Mouse (Mus musculus) left cerebral cortex, postnatal 36 days (tissue): ENCODE results near the gene Cyth3. TPM values are rescaled to one million over a fixed set of nuclear protein-coding genes. Genes with fewer than 3 reads are reported as not detected.

Experiments
- DNase-seq, 2 experiments: peaks; one replicate each; pipeline ENCODE4 v3.0.0; 2021 to 2022; ENCODE audit warnings: low spot score in 2 of 2, mixed read lengths in 1 of 2
- intact Hi-C: fragments of 180-260 bp; cut with DNase I; formaldehyde crosslinking; loops from one replicate; pipeline ENCODE4 v1.15.1; 2025
- total RNA-seq, 2 experiments: library from RNA; stranded (reverse); gene quantifications; 2 replicates each; pipeline ENCODE4 v1.2.3; 2021

Gene Cyth3
- total RNA-seq, 2 experiments from 2014 or later, result 37.4 to 39.6 TPM

DNA sequence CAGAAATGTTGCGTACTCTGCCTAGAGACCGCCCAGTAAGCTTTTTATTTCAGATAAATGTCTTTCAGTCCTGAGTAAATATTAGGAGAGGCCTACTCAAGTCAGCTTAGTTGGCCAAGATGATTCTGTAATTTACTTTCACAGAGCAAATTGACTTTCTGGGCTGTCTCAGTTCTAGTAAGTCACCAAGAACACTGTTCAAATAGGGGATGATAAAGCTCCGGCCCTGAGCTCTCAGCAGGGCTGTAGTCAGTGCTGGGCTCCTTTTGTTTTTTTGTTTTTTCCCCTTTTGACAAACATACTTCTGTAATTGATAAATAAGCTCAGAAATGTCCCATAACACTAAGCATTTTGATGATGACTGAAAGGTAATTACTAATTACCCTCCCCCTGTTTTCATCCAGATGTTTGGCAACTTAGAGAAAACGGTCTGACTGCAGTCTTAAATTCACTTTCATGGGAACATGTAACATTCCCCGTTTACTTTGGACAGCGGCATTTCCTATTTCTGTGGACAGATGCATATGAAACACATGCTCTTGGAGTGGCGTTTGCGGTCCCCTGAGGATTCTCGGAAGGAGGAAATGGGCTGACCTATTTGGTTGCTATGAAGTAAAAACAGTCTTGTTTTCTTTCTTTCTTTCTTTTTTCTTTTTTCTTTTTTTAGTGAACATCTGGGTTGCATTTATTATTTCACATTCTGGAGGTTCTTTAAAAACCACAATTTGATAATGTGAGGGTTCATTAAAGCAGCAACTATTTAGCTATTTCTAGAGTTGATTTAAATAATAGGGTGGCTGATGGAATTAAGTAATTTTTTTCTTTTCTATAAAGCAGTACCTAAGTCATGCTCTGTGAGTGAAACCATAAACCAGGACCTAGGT is 10.7 kb downstream of the Cyth3 start:
- no peak for DNase-seq
- intact Hi-C loops, result no loop called here

DNA sequence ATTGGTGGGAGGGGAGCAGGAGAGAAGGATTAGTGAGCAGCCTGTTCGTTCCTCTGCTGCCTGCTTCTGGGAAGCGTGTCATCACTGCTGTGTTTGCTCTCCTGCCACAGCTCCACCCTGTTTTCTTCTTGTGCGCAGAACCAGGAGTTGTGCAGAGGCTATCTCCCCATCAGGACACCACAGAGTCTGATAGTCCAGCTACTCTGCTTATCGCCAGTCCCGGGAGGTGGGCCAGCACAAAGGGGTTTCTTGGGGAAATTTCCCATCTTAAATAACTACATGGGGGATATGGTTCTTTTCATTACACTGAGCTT is 11.3 kb downstream of the Cyth3 start:
- intact Hi-C loops, result no loop called here
- no peak for DNase-seq

DNA sequence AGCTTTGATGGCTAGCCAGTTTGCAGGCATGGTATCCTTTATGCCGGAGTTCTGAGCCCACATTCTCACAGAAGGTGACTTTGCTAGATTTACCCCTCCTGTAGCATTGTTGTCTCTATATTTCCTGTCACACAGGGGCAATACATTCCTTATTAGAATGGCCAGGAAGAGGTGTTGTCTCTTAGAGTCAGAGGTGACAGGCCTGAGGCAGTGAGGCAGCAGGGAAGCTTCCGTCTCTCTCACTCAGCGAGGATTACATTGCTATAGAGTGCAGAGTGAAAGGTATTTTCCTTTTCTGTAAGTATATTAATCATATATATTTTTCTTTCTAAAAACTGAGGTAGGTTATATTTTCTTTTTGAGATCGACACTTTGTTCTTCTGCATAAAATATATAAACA is 11.6 kb downstream of the Cyth3 start:
- intact Hi-C loops, result no loop called here
- DNase-seq, result no peak

DNA sequence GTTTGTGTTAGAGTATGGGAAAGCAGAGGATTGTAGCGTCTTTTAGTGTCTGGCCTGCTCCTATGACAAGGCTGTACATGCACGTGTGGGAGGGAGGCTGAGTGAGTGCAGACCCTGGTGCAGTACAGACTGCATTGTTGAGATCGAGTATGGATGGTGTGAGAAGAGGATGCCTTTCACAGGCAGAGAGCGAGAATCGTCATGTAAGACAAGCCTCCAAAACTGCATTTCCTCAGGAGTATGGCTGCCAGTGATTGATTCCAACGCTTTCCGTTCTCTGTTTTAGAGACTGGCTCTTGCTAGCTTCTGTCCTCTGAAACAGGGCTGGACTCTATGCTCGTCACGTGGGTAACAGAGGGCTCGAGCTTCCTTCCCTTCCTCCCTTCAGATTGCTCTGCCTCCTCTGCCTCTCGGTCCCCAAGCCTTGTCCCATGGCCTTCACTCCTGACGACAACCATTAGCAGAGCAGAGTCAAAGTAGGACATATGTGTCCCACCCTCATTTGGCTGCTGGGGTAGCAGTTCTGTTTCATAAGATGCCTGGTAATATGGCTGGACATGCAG is 12.4 kb downstream of the Cyth3 start:
- intact Hi-C loops, result no loop called here
- DNase-seq, result peak; percentile 22 to 23

DNA sequence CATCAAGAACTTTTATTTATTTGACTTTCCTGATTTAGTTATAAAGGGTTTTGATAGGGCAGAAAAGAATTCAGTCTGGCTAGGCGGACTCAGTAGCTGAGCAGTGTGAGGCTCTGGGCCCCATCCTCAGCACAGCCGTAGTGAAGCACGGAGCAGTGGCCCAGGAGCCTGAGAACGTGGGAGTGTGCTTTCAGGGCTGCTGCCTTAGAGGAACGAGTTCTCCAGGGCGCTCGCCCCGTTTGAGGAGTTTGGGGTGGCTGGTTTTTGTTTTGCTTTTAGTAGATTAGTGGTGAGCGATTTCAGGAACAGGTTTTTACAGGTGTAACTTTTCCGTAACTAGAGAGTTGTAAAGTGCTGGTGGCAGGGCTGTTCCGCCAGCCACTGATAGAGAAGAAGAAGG is 13.1 kb downstream of the Cyth3 start:
- DNase-seq, result no peak
- intact Hi-C loops, result no loop called here

DNA sequence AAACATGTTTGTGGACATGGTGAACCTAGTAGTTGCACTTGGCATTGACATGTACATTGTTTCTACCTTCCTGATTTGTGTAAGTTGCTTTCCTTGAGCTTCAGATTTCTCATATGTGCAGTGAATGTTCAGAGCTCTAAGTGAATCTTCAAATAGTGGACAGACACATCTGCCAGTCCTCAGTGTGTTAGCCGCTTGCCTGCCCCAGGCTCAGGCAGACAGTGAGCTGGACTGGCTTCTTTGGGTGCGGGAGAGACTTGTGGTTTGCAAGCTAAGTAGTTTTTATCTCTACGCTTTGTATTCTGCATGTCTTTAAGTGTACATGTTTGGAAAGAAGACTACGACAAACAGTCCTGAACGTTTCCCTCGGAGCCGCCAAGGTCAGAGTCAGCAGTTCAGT is 13.9 kb downstream of the Cyth3 start:
- intact Hi-C loops, result no loop called here
- no peak for DNase-seq

DNA sequence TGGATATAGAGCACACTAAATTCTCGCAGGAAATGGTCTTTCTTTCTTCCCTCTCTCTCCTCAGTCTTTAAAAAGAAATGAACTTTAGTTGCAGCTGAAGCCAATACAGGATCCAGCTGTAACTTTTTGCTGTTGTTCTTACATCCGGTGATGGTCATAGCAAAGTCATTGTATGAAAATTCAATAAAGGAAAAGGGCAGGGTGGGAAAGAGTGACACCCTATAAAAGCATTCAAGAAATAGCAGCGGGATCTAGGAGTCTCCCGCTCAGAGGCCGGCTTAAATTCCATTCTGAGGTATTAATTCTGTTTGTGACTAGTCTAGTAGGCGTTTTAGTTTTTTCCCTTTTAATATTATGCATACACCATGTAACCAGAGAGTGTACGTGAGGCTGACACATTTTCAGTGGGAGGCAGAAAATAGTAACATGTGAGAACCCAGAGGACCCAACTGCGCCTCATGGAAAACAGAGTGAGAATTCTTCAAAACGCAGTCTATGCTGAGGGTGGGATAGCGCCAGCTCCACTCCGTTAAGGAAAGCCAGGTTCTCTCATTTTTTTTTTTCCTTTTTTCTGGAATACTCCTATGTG is 15.7 kb downstream of the Cyth3 start:
- DNase-seq, result peak in 1 of 2 experiments; percentile 8
- intact Hi-C loops, result no loop called here

DNA sequence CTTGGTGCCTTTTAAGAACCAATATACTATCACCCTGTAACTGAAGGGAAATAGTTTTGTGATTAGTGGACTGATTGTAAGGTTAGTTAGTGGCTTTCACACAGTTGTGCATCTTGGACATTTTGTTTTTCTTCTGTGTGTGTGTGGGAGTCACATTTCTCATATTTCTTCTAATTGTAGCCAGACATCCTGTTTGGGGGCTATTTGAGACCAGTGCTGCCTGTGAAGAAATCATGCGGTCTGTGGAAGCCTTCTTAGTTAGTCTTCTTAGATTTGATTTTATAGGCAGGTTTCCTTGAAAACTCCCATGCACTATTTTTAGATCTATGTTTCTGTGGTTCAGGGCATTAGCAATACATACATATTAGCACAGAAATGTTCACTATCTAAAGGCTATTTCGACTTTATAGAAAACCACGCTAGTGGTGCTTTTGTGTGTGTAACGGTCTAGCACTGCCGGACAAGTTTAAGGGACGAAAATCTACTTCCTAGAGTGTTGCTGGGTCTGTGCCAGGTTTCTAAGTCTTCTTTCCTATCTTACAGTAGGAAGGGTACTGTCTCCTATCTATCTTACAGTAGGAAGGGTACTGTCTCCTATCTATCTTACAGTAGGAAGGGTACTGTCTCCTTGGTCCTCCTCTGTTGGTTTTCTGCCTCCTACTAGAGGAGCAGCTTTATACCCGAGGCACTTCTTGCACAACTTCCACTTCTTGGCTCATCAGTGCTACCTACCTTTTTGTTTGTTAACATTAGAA is 16.4 kb downstream of the Cyth3 start:
- intact Hi-C loops, result no loop called here
- no peak for DNase-seq

DNA sequence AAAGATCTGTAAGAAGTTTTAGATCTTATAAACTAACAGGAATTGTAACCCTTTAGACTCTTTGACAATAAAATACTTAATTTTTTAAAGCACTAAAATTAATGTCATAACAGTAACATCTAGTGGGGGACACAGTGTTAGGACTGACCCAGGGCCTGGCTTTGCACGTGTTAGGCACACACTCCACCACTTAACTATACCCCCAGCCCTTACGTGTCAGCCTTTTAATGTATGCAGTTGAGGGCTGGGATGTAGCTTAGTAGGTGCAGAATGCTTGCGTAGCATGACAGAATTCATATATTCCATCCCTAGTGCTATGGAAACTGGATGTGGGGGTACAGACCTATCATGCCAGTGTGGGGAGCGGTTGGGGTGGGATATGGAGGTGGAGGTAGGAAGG is 17.1 kb downstream of the Cyth3 start:
- DNase-seq, result no peak
- intact Hi-C loops, result no loop called here

DNA sequence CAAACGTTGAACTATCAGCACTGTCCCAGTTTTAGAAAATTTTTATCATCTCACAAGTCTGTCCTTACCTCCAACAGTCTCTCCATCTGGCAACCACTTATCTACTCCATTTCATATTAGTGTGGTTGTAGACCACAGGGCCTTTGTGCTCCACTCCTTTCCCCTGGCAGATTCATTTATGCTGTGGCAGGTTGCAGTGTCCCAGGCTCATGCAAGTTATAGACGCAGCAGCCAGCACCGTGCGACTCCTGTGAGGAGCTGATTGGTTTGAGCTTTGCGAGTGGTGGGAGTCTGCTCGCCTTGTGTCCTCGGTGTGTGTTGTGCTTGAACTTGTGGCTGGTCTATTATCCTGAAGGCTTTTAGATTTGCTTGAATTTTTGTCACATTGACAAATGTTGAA is 17.6 kb downstream of the Cyth3 start:
- DNase-seq, result no peak
- intact Hi-C loops, result loop anchor here (5.0 kb wide), 1 partner anchor 52 kb away; no protein-coding TSS in a partner anchor

DNA sequence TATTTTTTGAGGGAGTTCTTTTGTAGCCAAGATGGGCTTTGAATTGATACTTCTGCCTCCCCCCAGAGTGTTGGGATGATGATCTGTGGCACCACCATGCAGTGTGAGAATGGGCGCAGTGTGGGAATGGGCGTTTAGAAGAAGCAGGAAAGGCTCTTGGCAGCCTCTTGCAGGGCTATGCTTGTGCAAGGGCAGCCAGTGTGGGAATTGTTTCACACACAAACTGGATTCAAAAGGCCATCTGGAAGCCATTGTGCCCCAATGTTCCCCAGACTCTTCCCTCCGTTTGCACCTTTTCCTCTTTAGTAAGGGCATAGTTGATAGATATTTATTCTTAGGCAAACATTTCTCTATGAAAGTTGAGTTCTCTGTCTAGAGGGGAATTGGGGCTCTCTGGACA is 19.3 kb downstream of the Cyth3 start:
- DNase-seq, result no peak
- intact Hi-C loops, result loop anchor here (5.0 kb wide), 1 partner anchor 51 kb away; no protein-coding TSS in a partner anchor

DNA sequence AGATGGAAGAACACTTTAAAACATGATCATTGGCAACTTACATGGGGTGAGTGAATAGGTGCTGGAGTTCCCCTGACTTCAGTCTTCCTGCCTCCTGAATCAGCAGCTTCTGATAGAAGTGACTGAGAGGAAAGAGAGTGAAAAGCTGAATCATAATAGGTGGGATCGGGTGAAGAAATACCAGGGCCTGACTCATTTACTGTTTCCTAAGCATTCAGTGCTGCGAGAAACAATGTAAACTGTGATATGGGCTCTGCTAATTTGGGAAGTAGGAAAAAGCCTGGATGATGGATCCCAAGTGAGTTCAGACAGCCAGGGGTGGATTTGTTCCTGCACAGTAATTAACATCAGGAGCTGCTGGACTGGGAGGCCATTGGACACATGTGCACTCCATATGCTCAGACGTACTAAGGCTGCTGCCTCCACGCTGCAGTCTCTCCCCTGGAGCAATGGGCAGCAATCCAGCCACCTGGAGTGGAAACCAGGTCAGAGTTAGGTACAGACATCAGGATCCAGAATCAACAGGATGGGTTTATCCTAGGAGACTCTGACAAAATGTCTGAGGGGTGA is 20.1 kb downstream of the Cyth3 start:
- intact Hi-C loops, result loop anchor here (5.0 kb wide), 1 partner anchor 50 kb away; no protein-coding TSS in a partner anchor
- DNase-seq, result peak in 1 of 2 experiments; percentile 36

DNA sequence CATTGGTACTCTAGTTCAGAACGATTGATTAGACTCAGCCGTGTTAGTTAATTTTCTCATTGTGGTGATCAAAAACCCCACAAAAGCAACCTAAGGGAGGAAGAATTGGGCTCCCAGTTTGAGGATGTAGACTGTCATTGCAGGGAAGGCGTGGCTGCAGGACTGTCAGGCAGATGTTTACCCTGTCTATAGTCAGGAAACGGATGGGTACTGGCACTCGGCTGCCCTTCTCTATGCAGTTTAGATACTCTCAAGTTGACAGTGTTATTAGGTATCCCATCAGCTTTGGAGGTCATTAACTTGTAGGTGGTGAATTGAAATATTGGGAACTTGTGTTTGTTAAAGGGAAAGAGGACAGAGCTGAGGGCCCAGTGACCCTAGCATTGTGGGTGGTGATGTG is 23.7 kb downstream of the Cyth3 start:
- no peak for DNase-seq
- intact Hi-C loops, result no loop called here

DNA sequence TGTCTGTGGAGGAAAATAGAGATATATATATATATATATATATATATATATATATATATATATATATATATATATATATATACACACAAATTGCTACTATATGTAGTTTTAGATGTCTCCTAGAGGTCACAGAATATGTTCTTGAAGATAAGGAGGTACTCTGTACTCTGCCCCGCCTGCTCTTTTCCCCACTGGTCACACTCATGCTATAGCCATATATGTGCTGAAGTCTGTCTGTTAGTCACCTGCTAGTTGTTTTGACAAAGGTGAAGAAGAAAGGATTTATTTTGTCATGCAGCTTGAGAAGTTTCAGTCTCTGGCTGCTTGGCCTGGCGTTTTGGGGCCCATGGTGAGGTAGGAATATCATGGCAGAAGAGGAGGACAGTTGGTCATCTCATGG is 25.2 kb downstream of the Cyth3 start:
- DNase-seq, result no peak
- intact Hi-C loops, result no loop called here

DNA sequence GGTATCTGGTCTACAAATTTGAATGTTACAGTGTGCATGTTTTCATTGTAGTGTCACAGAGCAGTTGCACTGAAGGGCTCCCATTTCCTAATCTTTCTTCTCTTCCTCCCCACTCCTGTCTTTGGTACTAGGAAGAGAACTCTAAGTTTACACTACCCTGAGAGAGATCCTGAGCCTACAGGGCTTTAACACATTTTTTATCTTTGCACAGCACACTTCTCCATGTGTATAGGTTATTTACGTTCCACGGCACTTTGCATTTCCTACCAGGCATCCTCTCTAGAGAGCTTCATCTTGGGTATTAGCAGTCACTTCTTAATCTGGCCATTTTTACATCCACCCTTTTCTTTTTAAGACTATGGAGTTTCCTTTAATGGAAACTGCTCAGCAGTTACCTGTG is 25.8 kb downstream of the Cyth3 start:
- intact Hi-C loops, result no loop called here
- no peak for DNase-seq

DNA sequence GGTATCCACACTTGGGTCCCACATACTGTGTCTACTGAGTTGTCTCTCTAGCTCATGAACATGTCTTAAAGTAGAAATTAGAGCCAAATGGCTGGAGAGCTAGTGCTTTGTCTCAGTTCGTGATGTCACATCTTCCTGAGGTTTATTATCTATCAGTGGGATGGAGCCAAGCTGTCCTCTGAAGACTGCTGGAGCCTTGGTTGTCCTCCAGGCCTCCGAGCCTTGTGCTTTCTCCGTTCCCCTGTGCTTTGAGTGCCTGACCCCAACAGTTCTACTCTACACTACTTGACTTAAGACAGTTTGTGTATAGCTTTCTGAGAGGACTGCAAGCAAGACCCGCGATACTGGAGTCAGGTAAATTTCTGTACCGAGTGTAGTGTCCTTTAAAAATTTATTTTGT is 26.9 kb downstream of the Cyth3 start:
- no peak for DNase-seq
- intact Hi-C loops, result no loop called here

DNA sequence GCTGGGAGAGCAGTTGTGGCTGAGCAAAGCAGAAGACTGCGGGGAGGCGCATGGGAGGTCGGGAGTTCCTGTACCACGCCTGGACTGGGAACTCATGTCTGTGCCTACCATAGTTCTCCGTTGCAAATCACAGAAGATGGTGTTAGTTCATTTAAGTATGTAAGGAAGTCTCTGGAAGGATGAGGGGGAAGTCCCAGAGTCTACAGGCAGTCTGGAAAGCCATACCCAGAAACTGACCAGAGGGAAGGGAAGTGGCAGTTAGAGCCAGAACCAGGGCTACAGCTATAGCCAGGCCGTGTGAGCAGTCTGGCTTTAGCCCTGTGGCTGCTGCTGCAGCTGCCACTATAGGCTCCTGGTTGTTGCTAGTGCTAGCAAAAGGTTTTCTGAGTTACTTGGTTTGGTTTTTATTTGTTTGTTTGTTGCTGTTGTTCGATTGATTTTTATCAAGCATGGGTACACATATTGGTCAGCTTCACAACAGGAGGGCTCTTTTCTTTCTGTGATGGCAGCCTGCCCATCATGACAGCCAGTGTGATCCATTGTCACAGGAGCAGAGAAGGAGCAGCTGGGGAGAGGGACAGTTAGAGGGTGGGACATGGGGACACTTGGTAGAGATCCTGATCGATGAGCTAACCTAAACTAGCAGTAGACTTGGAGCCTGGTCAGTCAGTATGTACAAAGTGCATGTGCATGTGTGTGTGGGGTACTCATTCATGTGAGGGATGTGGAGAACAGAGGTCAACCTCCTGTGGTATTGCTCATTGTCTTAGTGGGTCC is 29.8 kb downstream of the Cyth3 start:
- intact Hi-C loops, result no loop called here

DNA sequence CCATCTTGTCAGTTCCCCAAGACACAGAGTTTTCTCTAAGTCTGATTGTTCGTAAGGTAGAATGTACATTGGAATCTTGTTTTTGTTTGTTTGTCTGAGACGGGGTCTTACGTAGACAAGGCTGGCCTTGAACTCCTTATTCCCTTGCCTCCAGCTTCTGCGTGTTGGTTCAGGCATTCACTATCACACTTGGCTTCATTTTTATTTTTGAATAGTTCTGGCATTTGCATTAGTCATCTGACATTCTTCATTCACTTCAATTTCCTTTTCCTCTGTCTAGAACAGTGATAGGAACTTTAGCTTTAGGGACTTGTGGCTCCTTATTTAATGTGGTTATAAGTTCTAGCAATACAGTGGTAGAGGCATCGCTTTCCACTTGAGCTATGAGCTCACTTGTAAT is 31.2 kb downstream of the Cyth3 start:
- intact Hi-C loops, result no loop called here
- DNase-seq, result no peak

More for the DNA sequence above, 29.8 kb downstream of the Cyth3 start:
- DNase-seq, result no peak
